Mouse (Mus musculus): ENCODE measurements around the gene Psmb5. TPM values are rescaled to one million over a fixed set of nuclear protein-coding genes. Genes with fewer than 3 reads are reported as not detected.
A peak's percentile ranks its signal among the peaks of the same experiment; 100 is the strongest.

Gene Psmb5
- total RNA-seq, 2 experiments from 2014 or later: 166 to 167 TPM

- Histone ChIP-seq H3K4me3 (peak within 1 kb of the TSS; percentile 48), H3K27ac (peak within 1 kb of the TSS; percentile 89)
- DNase-seq (ENCODE audit: extremely low spot score in 1 of 2, low spot score in 2 of 2): peak; percentile 73 to 77
- intact Hi-C loops (cut with DNase I): no loop called here
- no peak for TF ChIP-seq CTCF (IDR thresholded peaks at IDR 0.05)
Observed at GRCm38 (mm10) chr14:54605752-54606321, 12.0 kb downstream of the Psmb5 start, which contains the start of gene 4931414P19Rik. Gene 4931414P19Rik (minus strand): TSS chr14:54605993.

DNA sequence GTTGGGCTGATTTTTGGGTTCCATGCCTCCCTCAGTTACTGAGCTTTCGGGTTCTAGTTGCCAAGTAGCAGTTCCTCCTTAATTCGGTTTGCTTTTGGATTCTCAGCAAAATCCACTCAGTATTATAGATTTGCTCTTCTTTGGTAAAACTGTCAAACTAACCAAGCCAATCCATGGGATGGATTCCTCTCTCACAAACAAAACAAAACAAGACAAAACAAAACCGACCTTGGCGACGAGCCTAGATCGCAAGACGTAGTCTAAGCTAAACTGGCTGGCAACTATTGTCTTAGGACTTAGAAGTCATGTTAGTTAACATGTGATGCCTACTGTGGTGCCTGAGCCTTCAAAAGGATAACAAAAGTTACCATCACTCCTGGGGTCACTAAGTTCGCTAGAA lies 14.1 kb downstream of the Psmb5 start:
- Histone ChIP-seq H3K4me3 (peak overlapping the region; percentile 86), H3K27ac (peak overlapping the region; percentile 98)
- DNase-seq (ENCODE audit: extremely low spot score in 1 of 2, low spot score in 2 of 2): no peak
- intact Hi-C loops (cut with DNase I): no loop called here
- no peak for TF ChIP-seq CTCF (IDR thresholded peaks at IDR 0.05)

GRCm38 (mm10) chr14:54603038-54603654 lies 14.7 kb downstream of the Psmb5 start:
- Histone ChIP-seq H3K4me3 (peak overlapping the region; percentile 86), H3K27ac (peak overlapping the region; percentile 98)
- TF ChIP-seq CTCF (IDR thresholded peaks at IDR 0.05): no peak
- DNase-seq (ENCODE audit: extremely low spot score in 1 of 2, low spot score in 2 of 2): peak; percentile 95
- intact Hi-C loops (cut with DNase I): no loop called here

DNA sequence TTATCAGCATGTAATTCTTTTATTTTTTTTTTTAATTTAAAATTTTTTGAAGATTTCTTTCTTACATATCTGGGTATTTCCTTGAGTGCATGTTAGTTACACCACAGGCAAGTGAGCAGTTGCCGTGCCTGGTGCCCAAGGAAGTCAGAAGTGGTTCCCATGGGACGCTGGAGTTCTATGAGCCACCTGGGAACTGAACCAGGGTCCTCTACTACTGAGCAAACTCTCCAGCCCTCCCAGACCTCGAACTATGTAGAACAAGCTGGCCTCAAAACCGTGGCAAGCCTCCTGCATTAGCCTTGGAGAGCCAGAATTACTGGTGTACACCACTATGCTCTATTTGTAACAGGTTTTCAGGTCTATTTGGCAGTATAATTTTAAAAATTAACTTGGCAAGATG lies 15.2 kb downstream of the Psmb5 start:
- Histone ChIP-seq H3K4me3 (peak overlapping the region; percentile 86), H3K27ac (peak overlapping the region; percentile 98)
- DNase-seq (ENCODE audit: extremely low spot score in 1 of 2, low spot score in 2 of 2): no peak
- intact Hi-C loops (cut with DNase I): no loop called here
- no peak for TF ChIP-seq CTCF (IDR thresholded peaks at IDR 0.05)

- intact Hi-C loops (cut with DNase I): no loop called here
- no peak overlapping the region for H3K4me3 ChIP-seq
- no peak overlapping the region for H3K27ac ChIP-seq
- DNase-seq (ENCODE audit: extremely low spot score in 1 of 2, low spot score in 2 of 2): no peak
- TF ChIP-seq CTCF (IDR thresholded peaks at IDR 0.05): no peak
Observed at GRCm38 (mm10) chr14:54601601-54602000, 16.2 kb downstream of the Psmb5 start.

- H3K4me3 ChIP-seq: no peak overlapping the region
- no peak overlapping the region for H3K27ac ChIP-seq
- DNase-seq (ENCODE audit: extremely low spot score in 1 of 2, low spot score in 2 of 2): no peak
- TF ChIP-seq CTCF (IDR thresholded peaks at IDR 0.05): peak; percentile 48
- intact Hi-C loops (cut with DNase I): no loop called here
Observed at GRCm38 (mm10) chr14:54597084-54597483, 20.7 kb downstream of the Psmb5 start.

- Histone ChIP-seq H3K27ac (peak overlapping the region; percentile 88), H3K4me3 (peak overlapping the region; percentile 40)
- intact Hi-C loops (cut with DNase I): no loop called here
- no peak; the same call in 1 of the 2 replicates for TF ChIP-seq CTCF (IDR thresholded peaks at IDR 0.05)
- DNase-seq (ENCODE audit: extremely low spot score in 1 of 2, low spot score in 2 of 2): no peak
Observed at GRCm38 (mm10) chr14:54594631-54595414, 23.0 kb downstream of the Psmb5 start.

- peak; percentile 33 for TF ChIP-seq CTCF (IDR thresholded peaks at IDR 0.05)
- Histone ChIP-seq H3K4me3 (no peak overlapping the region), H3K27ac (peak overlapping the region; percentile 88)
- intact Hi-C loops (cut with DNase I): no loop called here
- DNase-seq (ENCODE audit: extremely low spot score in 1 of 2, low spot score in 2 of 2): no peak
Observed at GRCm38 (mm10) chr14:54594055-54594454, 23.8 kb downstream of the Psmb5 start.

DNA sequence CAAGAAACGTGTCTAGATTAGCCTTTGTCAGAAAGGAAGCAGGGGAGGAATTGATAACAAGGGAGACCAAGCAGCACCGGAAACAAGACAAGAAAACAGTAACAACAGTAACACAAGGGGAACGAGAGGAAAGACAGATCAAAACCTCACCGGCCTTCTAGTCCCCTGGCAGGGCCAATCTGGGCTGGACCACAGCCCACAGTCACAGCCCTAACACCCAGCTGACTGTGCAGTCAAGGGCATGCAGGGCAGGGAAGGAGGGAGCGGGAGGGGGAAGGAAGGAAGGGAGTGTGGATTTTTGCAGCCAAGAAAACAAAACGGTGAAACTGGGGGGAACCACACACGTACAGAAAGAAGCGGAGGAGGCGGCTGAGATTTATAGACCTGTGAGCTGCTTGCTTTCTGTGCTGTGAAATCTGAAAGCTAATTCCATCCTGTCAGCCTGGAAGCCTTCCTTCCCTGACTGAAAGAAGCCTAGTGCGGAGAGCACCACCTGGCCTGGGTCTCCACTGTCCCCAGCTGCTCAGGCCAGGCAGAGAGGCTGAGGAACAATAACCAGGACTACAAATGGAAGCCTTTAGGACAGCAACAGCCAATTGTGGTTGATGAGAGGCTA lies 25.4 kb downstream of the Psmb5 start:
- Histone ChIP-seq H3K4me3 (no peak overlapping the region; the same call in 1 of the 2 replicates), H3K27ac (peak overlapping the region; percentile 80)
- no peak for TF ChIP-seq CTCF (IDR thresholded peaks at IDR 0.05)
- DNase-seq (ENCODE audit: extremely low spot score in 1 of 2, low spot score in 2 of 2): no peak
- intact Hi-C loops (cut with DNase I): loop anchor here (2.0 kb wide), 1 partner anchor 18 kb away; no protein-coding TSS in a partner anchor

DNA sequence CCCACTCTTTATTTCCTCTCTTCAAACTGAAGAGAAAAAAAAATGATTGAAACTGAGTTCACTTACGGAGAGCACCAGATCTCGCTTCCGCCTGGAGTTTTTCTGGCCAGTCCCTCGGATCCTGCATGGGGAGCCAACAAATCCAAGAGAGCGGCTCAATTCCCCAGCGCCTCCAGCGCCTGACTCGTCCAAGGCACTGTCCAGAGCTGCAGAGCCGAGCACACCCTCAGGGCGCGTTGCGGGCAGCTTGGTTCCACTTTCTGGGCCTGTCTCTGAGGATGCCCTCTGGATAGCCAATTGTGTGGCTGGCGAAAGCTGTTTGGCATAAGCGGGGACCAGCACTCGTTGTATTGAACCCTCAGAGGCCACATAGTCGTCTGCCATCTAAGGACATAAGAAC lies 26.8 kb downstream of the Psmb5 start:
- TF ChIP-seq CTCF (IDR thresholded peaks at IDR 0.05): no peak
- DNase-seq (ENCODE audit: extremely low spot score in 1 of 2, low spot score in 2 of 2): no peak
- Histone ChIP-seq H3K4me3 (no peak overlapping the region), H3K27ac (no peak overlapping the region)
- intact Hi-C loops (cut with DNase I): no loop called here

DNA sequence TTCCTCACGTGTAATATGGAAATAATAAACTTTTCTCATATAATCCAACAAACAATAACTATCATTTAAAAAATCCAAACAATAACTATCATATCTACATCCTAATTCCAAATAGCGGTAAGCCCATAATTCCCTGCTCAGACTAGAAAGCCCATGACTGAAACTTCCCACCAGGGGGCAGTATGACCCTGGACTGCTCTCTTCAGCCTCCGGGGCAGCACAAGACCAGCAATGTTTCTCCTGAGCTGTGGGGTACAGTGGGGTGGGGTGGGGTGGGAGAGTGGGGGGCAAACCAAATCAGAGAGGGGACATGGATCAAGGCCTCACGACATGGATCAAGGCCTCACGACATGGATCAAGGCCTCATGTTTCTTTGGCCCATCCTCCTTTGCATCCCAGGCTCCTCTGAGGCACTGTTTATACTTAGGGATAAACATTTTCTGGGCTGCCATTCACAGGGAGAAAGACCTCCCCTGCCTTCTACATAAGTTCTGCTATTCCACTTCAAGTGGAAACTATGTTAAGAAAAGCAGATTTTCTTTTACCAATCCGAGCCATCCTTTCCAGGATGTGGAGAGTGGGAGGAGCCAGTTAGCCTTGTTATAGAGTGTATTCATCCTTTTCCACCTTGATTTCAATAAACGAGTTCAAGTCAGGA lies 34.0 kb downstream of the Psmb5 start:
- intact Hi-C loops (cut with DNase I): loop anchor here (5.0 kb wide), 1 partner anchor 58 kb away; the partner anchor contains the start of genes Cdh24 and Gm17606
- DNase-seq (ENCODE audit: extremely low spot score in 1 of 2, low spot score in 2 of 2): no peak
- TF ChIP-seq CTCF (IDR thresholded peaks at IDR 0.05): peak; percentile 67
- Histone ChIP-seq H3K27ac (no peak overlapping the region), H3K4me3 (no peak overlapping the region)

Data from left cerebral cortex, adult 2 months (tissue).